Mouse (Mus musculus): Measurements from ENCODE around the gene Prdm16. TPM values are rescaled to one million over a fixed set of nuclear protein-coding genes. Genes with fewer than 3 reads are reported as not detected.

Prdm16 gene
- polyA plus RNA-seq, 1 experiment from 2014 or later, result 21.8 TPM

- H3K36me3 ChIP-seq (ENCODE audit: control insufficient read depth, insufficient read depth, low read length), result no peaks in the 10 kb centered on the region
- H3K4me3 ChIP-seq (ENCODE audit: low read depth, low read length), result no peak overlapping the region
- no peaks in the 10 kb centered on the region for H3K9me3 ChIP-seq (ENCODE audit: control insufficient read depth, low read length)
- no peak overlapping the region for H3K4me2 ChIP-seq (replicated peaks; ENCODE audit: low read depth, low read length)
- H3K9ac ChIP-seq (ENCODE audit: low read depth, low read length), result no peak overlapping the region
- ATAC-seq (ENCODE audit: low FRiP score) (no peak), DNase-seq (ENCODE audit: low spot score) (no peak)
- H3K4me1 ChIP-seq (replicated peaks; ENCODE audit: control insufficient read depth, insufficient read depth, low read length), result peaks cover 4% of the 10 kb centered on the region; the same call in 1 of the 2 replicates
- H3K27me3 ChIP-seq (ENCODE audit: control insufficient read depth, insufficient read depth, low read length), result peaks cover 28% of the 10 kb centered on the region
- H3K27ac ChIP-seq (ENCODE audit: low read depth, low read length), result no peak overlapping the region
- WGBS, result 87% methylated on average over 2 of the region's 2 CpGs
These were observed 10.4 kb downstream of the Prdm16 start for GRCm38 (mm10) chr4:154626282-154626681.

- 58% methylated on average over 14 of the region's 14 CpGs for whole genome bisulfite sequencing
- H3K4me1 ChIP-seq (replicated peaks; ENCODE audit: control insufficient read depth, insufficient read depth, low read length), result peaks cover 4% of the 10 kb centered on the region; the same call in 1 of the 2 replicates
- peaks cover 22% of the 10 kb centered on the region for H3K27me3 ChIP-seq (ENCODE audit: control insufficient read depth, insufficient read depth, low read length)
- no peak overlapping the region for H3K9ac ChIP-seq (ENCODE audit: low read depth, low read length)
- ATAC-seq (ENCODE audit: low FRiP score) (no peak), DNase-seq (ENCODE audit: low spot score) (no peak)
- no peaks in the 10 kb centered on the region for H3K9me3 ChIP-seq (ENCODE audit: control insufficient read depth, low read length)
- H3K36me3 ChIP-seq (ENCODE audit: control insufficient read depth, insufficient read depth, low read length), result no peaks in the 10 kb centered on the region
- H3K4me2 ChIP-seq (replicated peaks; ENCODE audit: low read depth, low read length), result no peak overlapping the region
- H3K4me3 ChIP-seq (ENCODE audit: low read depth, low read length), result no peak overlapping the region
- no peak overlapping the region for H3K27ac ChIP-seq (ENCODE audit: low read depth, low read length)
These were observed 11.0 kb downstream of the Prdm16 start for GRCm38 (mm10) chr4:154625710-154626109.

DNA sequence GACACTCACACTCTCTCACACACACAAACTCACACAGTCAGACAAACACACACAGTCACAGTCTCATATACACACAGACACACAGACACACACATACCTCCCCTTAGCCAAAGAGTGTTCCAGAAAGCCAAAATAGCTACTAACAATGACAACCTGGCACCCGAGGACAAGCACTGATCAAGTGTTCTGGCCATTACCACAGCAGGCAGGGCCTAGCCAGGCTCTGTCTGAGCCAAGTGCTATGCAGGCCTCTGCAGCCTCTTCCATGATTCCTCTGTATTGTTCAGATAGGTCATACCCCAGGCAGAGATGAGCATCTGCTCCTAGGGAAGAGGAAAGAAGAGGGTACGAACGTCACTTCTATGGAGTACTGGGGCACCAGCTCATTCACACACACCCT is 13.4 kb downstream of the Prdm16 start:
- Histone ChIP-seq H3K27ac (ENCODE audit: low read depth, low read length) (no peak overlapping the region; the same call in 1 of the 2 replicates), H3K9me3 (ENCODE audit: control insufficient read depth, low read length) (no peaks in the 10 kb centered on the region), H3K4me1 (replicated peaks; ENCODE audit: control insufficient read depth, insufficient read depth, low read length) (peaks cover 4% of the 10 kb centered on the region; the same call in 1 of the 2 replicates), H3K9ac (ENCODE audit: low read depth, low read length) (no peak overlapping the region), H3K4me3 (ENCODE audit: low read depth, low read length) (no peak overlapping the region), H3K36me3 (ENCODE audit: control insufficient read depth, insufficient read depth, low read length) (no peaks in the 10 kb centered on the region), H3K27me3 (ENCODE audit: control insufficient read depth, insufficient read depth, low read length) (peaks cover 9% of the 10 kb centered on the region), H3K4me2 (replicated peaks; ENCODE audit: low read depth, low read length) (no peak overlapping the region)
- no peak for ATAC-seq (ENCODE audit: low FRiP score)
- no peak for DNase-seq (ENCODE audit: low spot score)
- WGBS, result 87% methylated on average over 3 of the region's 3 CpGs

DNA sequence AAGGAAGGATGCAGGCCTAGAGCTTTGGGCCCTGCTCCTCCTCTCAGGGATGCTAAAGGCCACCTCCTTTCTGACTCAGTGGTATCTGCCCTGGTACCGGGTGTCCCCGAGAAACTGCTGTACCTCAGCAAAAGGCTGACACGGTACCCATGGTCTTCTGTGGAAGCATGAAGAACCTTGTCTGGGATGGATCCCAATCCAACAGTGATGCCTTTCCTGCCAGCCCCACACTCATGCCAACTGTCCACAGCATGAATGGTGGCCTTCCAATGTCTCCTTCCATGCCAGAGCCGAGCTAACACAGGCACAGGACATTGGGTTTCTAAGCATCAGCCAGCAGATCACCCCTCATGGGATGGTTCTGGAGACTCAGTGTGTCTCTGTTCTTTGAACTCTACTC is 14.2 kb downstream of the Prdm16 start:
- no peak overlapping the region for H3K9ac ChIP-seq (ENCODE audit: low read depth, low read length)
- H3K27ac ChIP-seq (ENCODE audit: low read depth, low read length), result no peak overlapping the region
- DNase-seq (ENCODE audit: low spot score) (no peak), ATAC-seq (ENCODE audit: low FRiP score) (no peak)
- peaks cover 7% of the 10 kb centered on the region; the same call in 1 of the 2 replicates for H3K27me3 ChIP-seq (ENCODE audit: control insufficient read depth, insufficient read depth, low read length)
- H3K4me1 ChIP-seq (replicated peaks; ENCODE audit: control insufficient read depth, insufficient read depth, low read length), result peaks cover 4% of the 10 kb centered on the region; the same call in 1 of the 2 replicates
- H3K9me3 ChIP-seq (ENCODE audit: control insufficient read depth, low read length), result no peaks in the 10 kb centered on the region
- no peak overlapping the region for H3K4me3 ChIP-seq (ENCODE audit: low read depth, low read length)
- H3K36me3 ChIP-seq (ENCODE audit: control insufficient read depth, insufficient read depth, low read length), result no peaks in the 10 kb centered on the region
- 92% methylated on average over 4 of the region's 4 CpGs for WGBS
- H3K4me2 ChIP-seq (replicated peaks; ENCODE audit: low read depth, low read length), result no peak overlapping the region

DNA sequence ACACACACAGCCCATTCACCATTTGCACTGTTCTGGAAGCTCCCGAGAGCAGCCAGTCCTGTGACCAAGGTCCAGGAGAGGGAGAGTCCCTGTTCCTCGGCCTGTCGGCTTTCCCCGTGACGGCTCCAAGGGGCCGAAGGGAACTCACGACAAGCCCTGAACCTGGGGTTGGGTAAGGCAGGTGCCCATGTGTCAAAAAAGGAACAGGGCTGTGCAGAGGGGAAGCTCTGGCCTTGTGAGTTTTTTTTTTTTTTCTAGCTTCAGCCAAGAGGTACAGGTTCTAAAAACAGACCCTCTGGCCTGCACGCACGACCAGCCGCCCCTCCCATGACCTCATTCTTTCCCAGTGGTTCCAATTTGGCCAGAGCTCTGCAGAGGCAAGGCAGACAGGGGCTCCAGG is 25.5 kb downstream of the Prdm16 start:
- no peak overlapping the region for H3K27ac ChIP-seq (ENCODE audit: low read depth, low read length)
- H3K4me3 ChIP-seq (ENCODE audit: low read depth, low read length), result no peak overlapping the region
- no peak overlapping the region for H3K4me2 ChIP-seq (replicated peaks; ENCODE audit: low read depth, low read length)
- H3K27me3 ChIP-seq (ENCODE audit: control insufficient read depth, insufficient read depth, low read length), result no peaks in the 10 kb centered on the region
- H3K4me1 ChIP-seq (replicated peaks; ENCODE audit: control insufficient read depth, insufficient read depth, low read length), result no peaks in the 10 kb centered on the region
- H3K36me3 ChIP-seq (ENCODE audit: control insufficient read depth, insufficient read depth, low read length), result no peaks in the 10 kb centered on the region
- 86% methylated on average over 10 of the region's 10 CpGs for WGBS
- H3K9ac ChIP-seq (ENCODE audit: low read depth, low read length), result no peak overlapping the region
- ATAC-seq (ENCODE audit: low FRiP score) (no peak), DNase-seq (ENCODE audit: low spot score) (no peak)
- H3K9me3 ChIP-seq (ENCODE audit: control insufficient read depth, low read length), result no peaks in the 10 kb centered on the region

DNA sequence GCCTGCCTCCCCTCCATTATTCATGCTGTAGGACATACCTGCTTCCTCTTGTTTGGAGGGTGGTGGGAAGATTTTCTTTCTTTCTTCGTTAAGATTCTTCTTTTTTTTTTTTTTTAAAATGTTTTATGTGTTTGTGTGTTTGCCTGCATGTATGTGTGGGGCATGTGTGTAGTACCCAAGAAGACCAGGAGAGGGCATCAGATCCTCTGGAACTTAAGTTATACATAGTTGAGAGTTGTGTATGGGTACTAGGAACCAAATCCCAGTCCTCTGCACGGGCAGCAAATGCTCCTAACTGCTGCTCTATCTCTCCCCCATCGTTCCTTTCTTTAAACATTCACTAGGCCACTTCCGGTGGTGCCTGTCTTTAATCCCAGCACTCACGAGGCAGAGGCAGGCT is 28.9 kb downstream of the Prdm16 start:
- peaks cover 6% of the 10 kb centered on the region for H3K4me1 ChIP-seq (replicated peaks; ENCODE audit: control insufficient read depth, insufficient read depth, low read length)
- no peak overlapping the region for H3K27ac ChIP-seq (ENCODE audit: low read depth, low read length)
- DNase-seq (ENCODE audit: low spot score) (no peak), ATAC-seq (ENCODE audit: low FRiP score) (no peak)
- WGBS, result 84% methylated on average over 5 of the region's 5 CpGs
- no peak overlapping the region for H3K9ac ChIP-seq (ENCODE audit: low read depth, low read length)
- no peaks in the 10 kb centered on the region for H3K36me3 ChIP-seq (ENCODE audit: control insufficient read depth, insufficient read depth, low read length)
- H3K27me3 ChIP-seq (ENCODE audit: control insufficient read depth, insufficient read depth, low read length), result no peaks in the 10 kb centered on the region
- no peak overlapping the region for H3K4me3 ChIP-seq (ENCODE audit: low read depth, low read length)
- no peaks in the 10 kb centered on the region for H3K9me3 ChIP-seq (ENCODE audit: control insufficient read depth, low read length)
- H3K4me2 ChIP-seq (replicated peaks; ENCODE audit: low read depth, low read length), result no peak overlapping the region

GRCm38 (mm10) chr4:154604442-154604830 is 32.2 kb downstream of the Prdm16 start:
- H3K4me3 ChIP-seq (ENCODE audit: low read depth, low read length), result no peak overlapping the region
- no peak overlapping the region for H3K9ac ChIP-seq (ENCODE audit: low read depth, low read length)
- ATAC-seq (ENCODE audit: low FRiP score) (no peak), DNase-seq (ENCODE audit: low spot score) (no peak)
- H3K27me3 ChIP-seq (ENCODE audit: control insufficient read depth, insufficient read depth, low read length), result no peaks in the 10 kb centered on the region
- WGBS, result 64% methylated on average over 7 of the region's 7 CpGs
- H3K4me1 ChIP-seq (replicated peaks; ENCODE audit: control insufficient read depth, insufficient read depth, low read length), result peaks cover 17% of the 10 kb centered on the region
- H3K4me2 ChIP-seq (replicated peaks; ENCODE audit: low read depth, low read length), result no peak overlapping the region
- peak overlapping the region; percentile 40; the same call in 1 of the 2 replicates for H3K27ac ChIP-seq (ENCODE audit: low read depth, low read length)
- H3K36me3 ChIP-seq (ENCODE audit: control insufficient read depth, insufficient read depth, low read length), result no peaks in the 10 kb centered on the region
- H3K9me3 ChIP-seq (ENCODE audit: control insufficient read depth, low read length), result no peaks in the 10 kb centered on the region

GRCm38 (mm10) chr4:154603663-154604441 is 32.8 kb downstream of the Prdm16 start:
- peak overlapping the region; percentile 40 for H3K27ac ChIP-seq (ENCODE audit: low read depth, low read length)

DNA sequence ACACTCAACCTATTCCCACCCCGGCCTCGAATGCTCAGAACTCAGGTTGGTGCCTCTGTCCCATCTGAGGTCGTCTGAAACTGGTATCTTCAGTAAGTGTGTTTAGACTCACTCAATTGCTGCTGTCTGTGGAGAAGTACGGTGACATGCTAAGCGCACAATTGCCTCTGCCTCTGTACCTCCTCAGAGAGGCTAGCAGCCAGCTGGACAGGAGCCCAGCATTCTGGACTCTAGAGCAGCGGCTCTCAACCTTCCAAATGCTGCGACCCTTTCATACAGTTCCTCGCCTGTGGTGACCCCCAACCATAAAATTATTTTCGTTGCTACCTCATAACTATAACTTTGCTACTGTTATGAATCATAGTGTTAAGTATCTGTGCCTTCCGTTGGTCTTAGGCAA is 34.3 kb downstream of the Prdm16 start:
- 87% methylated on average over 10 of the region's 10 CpGs for WGBS
- Histone ChIP-seq H3K27ac (ENCODE audit: low read depth, low read length) (no peak overlapping the region), H3K4me3 (ENCODE audit: low read depth, low read length) (no peak overlapping the region), H3K9ac (ENCODE audit: low read depth, low read length) (no peak overlapping the region), H3K9me3 (ENCODE audit: control insufficient read depth, low read length) (no peaks in the 10 kb centered on the region), H3K36me3 (ENCODE audit: control insufficient read depth, insufficient read depth, low read length) (no peaks in the 10 kb centered on the region), H3K4me1 (replicated peaks; ENCODE audit: control insufficient read depth, insufficient read depth, low read length) (peaks cover 21% of the 10 kb centered on the region), H3K27me3 (ENCODE audit: control insufficient read depth, insufficient read depth, low read length) (no peaks in the 10 kb centered on the region; the same call in 1 of the 2 replicates), H3K4me2 (replicated peaks; ENCODE audit: low read depth, low read length) (no peak overlapping the region)
- DNase-seq (ENCODE audit: low spot score) (no peak), ATAC-seq (ENCODE audit: low FRiP score) (no peak)

More at GRCm38 (mm10) chr4:154603663-154604441, 32.8 kb downstream of the Prdm16 start:
- Histone ChIP-seq H3K27me3 (ENCODE audit: control insufficient read depth, insufficient read depth, low read length) (no peaks in the 10 kb centered on the region), H3K4me2 (replicated peaks; ENCODE audit: low read depth, low read length) (no peak overlapping the region), H3K36me3 (ENCODE audit: control insufficient read depth, insufficient read depth, low read length) (no peaks in the 10 kb centered on the region), H3K9ac (ENCODE audit: low read depth, low read length) (no peak overlapping the region), H3K9me3 (ENCODE audit: control insufficient read depth, low read length) (no peaks in the 10 kb centered on the region), H3K4me1 (replicated peaks; ENCODE audit: control insufficient read depth, insufficient read depth, low read length) (peaks cover 21% of the 10 kb centered on the region), H3K4me3 (ENCODE audit: low read depth, low read length) (no peak overlapping the region)
- WGBS, result 24% methylated on average over 25 of the region's 25 CpGs
- ATAC-seq (ENCODE audit: low FRiP score) (peak; percentile 69), DNase-seq (ENCODE audit: low spot score) (peak; percentile 71)
